Comparison of ENCODE assay signal across 25 mouse cellular contexts in genomic region chr2:45090529-45091297, GRCm38 (mm10). TPM values are rescaled to one million over a fixed set of nuclear protein-coding genes. Genes with fewer than 3 reads are reported as not detected.
A peak's percentile ranks its signal among the peaks of the same experiment; 100 is the strongest.
DNase-seq lines count a peak whose midpoint lies in the region; ATAC-seq and TF ChIP-seq lines count a peak whose summit lies in the region.
"Had no signal": no experiment of that assay in that cellular context is flagged by ENCODE, and none has a peak within 500 bp of the region (broad histone marks: within the 10 kb centered on the region; RNA-seq: fewer than 3 reads in every experiment).

No protein-coding gene starts in this region.

- H3K4me2 ChIP-seq in midbrain, embryonic 15.5 days = no peak overlapping the region
- no peak overlapping the region for H3K4me2 ChIP-seq in stomach, postnatal 0 days (replicated peaks; ENCODE audit: low read depth)
- no peak overlapping the region for H3K4me2 ChIP-seq in hindbrain, postnatal 0 days (ENCODE audit: low read depth, low read length)
- H3K4me2 ChIP-seq: embryonic facial prominence, embryonic 12.5 days; kidney, embryonic 15.5 days; limb, embryonic 15.5 days; neural tube, embryonic 12.5 days had no signal

- no peaks in the 10 kb centered on the region for H3K27me3 ChIP-seq in midbrain, embryonic 10.5 days (ENCODE audit: low read depth, poor library complexity, severe bottlenecking)
- no peaks in the 10 kb centered on the region for H3K27me3 ChIP-seq in midbrain, embryonic 15.5 days (replicated peaks)
- no peaks in the 10 kb centered on the region for H3K27me3 ChIP-seq in stomach, postnatal 0 days (ENCODE audit: control insufficient read depth, insufficient read depth, low read length)
- no peaks in the 10 kb centered on the region for H3K27me3 ChIP-seq in hindbrain, postnatal 0 days (ENCODE audit: insufficient read depth, low read length)
- H3K27me3 ChIP-seq: embryonic facial prominence, embryonic 12.5 days; kidney, embryonic 15.5 days; limb, embryonic 15.5 days; neural tube, embryonic 12.5 days had no signal

- ATAC-seq in midbrain, embryonic 15.5 days (replicated peaks) = no peak
- ATAC-seq in stomach, postnatal 0 days (ENCODE audit: low FRiP score, low TSS enrichment) = no peak
- no peak for ATAC-seq in hindbrain, postnatal 0 days
- ATAC-seq: forebrain, embryonic 14.5 days had no signal

- TF ChIP-seq CTCF in layer of hippocampus, adult 2 months (conservative IDR thresholded peaks at IDR 0.05) = no peak
- no peak for TF ChIP-seq CTCF in bone marrow macrophage, adult 2 months (IDR thresholded peaks at IDR 0.05; ENCODE audit: low read depth, low read length)
- TF ChIP-seq CTCF in stomach, postnatal 0 days (IDR thresholded peaks at IDR 0.05; ENCODE audit: low read depth) = no peak
- no peak for TF ChIP-seq CTCF in hindbrain, postnatal 0 days (IDR thresholded peaks at IDR 0.05; ENCODE audit: low read depth)

- peaks cover 95% of the 10 kb centered on the region for H3K4me1 ChIP-seq in midbrain, embryonic 10.5 days
- H3K4me1 ChIP-seq in midbrain, embryonic 15.5 days = peaks cover 38% of the 10 kb centered on the region
- H3K4me1 ChIP-seq in bone marrow macrophage, adult 2 months (ENCODE audit: control insufficient read depth, insufficient read depth, low read length) = peaks cover 60% of the 10 kb centered on the region
- H3K4me1 ChIP-seq in stomach, postnatal 0 days (replicated peaks; ENCODE audit: control insufficient read depth, insufficient read depth) = 0 out of 2 replicates have a peak, but pooled peaks cover 2% of the 10 kb centered on the region
- H3K4me1 ChIP-seq in hindbrain, postnatal 0 days (ENCODE audit: insufficient read depth, low read length) = peaks cover 8% of the 10 kb centered on the region; the same call in 1 of the 2 replicates

- no peak for TF ChIP-seq POLR2A in bone marrow macrophage, adult 2 months (IDR thresholded peaks at IDR 0.05; ENCODE audit: borderline replicate concordance, low read depth, low read length)

- no peak for TF ChIP-seq EP300 in stomach, postnatal 0 days (optimal IDR thresholded peaks at IDR 0.05)

- no peak overlapping the region for H3K4me3 ChIP-seq in layer of hippocampus, adult 2 months
- no peak overlapping the region for H3K4me3 ChIP-seq in midbrain, embryonic 10.5 days
- no peak overlapping the region for H3K4me3 ChIP-seq in midbrain, embryonic 15.5 days
- H3K4me3 ChIP-seq in bone marrow macrophage, adult 2 months (ENCODE audit: insufficient read depth, low read length) = no peak overlapping the region
- no peak overlapping the region for H3K4me3 ChIP-seq in stomach, postnatal 0 days (ENCODE audit: low read depth, low read length)
- H3K4me3 ChIP-seq in hindbrain, postnatal 0 days (ENCODE audit: low read length) = no peak overlapping the region
- H3K4me3 ChIP-seq: embryonic facial prominence, embryonic 12.5 days; kidney, embryonic 15.5 days; limb, embryonic 10.5 days; limb, embryonic 15.5 days; myocyte; neural tube, embryonic 12.5 days had no signal

- no peaks in the 10 kb centered on the region for H3K9me3 ChIP-seq in midbrain, embryonic 10.5 days (replicated peaks)
- H3K9me3 ChIP-seq in midbrain, embryonic 15.5 days = no peaks in the 10 kb centered on the region
- H3K9me3 ChIP-seq in stomach, postnatal 0 days (ENCODE audit: control insufficient read depth, low read length) = no peaks in the 10 kb centered on the region
- H3K9me3 ChIP-seq in hindbrain, postnatal 0 days (ENCODE audit: low read length) = no peaks in the 10 kb centered on the region
- H3K9me3 ChIP-seq: embryonic facial prominence, embryonic 12.5 days; kidney, embryonic 15.5 days; limb, embryonic 10.5 days; limb, embryonic 15.5 days; neural tube, embryonic 12.5 days had no signal

- 89% methylated on average over 8 of the region's 8 CpGs for WGBS in midbrain, embryonic 10.5 days
- 89% methylated on average over 8 of the region's 8 CpGs for WGBS in midbrain, embryonic 15.5 days
- 87% methylated on average over 8 of the region's 8 CpGs for WGBS in stomach, postnatal 0 days
- WGBS in hindbrain, postnatal 0 days = 87% methylated on average over 8 of the region's 8 CpGs

- no peak overlapping the region for H3K9ac ChIP-seq in midbrain, embryonic 15.5 days
- no peak overlapping the region for H3K9ac ChIP-seq in stomach, postnatal 0 days (ENCODE audit: low read length)
- no peak overlapping the region for H3K9ac ChIP-seq in hindbrain, postnatal 0 days (replicated peaks; ENCODE audit: low read length)
- H3K9ac ChIP-seq: embryonic facial prominence, embryonic 12.5 days; kidney, embryonic 15.5 days; limb, embryonic 15.5 days; neural tube, embryonic 12.5 days had no signal

- no peak for DNase-seq in layer of hippocampus, adult 2 months (ENCODE audit: low spot score in 2 of 2)
- DNase-seq in layer of hippocampus, postnatal 10 days (ENCODE audit: low spot score in 2 of 2) = no peak
- no peak for DNase-seq in midbrain, embryonic 10.5 days (ENCODE audit: low spot score)
- no peak for DNase-seq in stomach, postnatal 0 days (ENCODE audit: low spot score)
- DNase-seq in hindbrain, postnatal 0 days (ENCODE audit: low spot score) = no peak
- DNase-seq: adrenal gland, postnatal 10 days; B cell, adult 2 months; cerebellum, adult 11 months; cerebellum, adult 9-10 months; cerebellum, postnatal 36 days; embryo, embryonic 11 days; gastrocnemius, postnatal 25 days; heart, postnatal 14 days; kidney, adult 11 months; kidney, postnatal 25 days; lung, postnatal 36 days had no signal

- peaks cover 57% of the 10 kb centered on the region for H3K36me3 ChIP-seq in midbrain, embryonic 10.5 days
- H3K36me3 ChIP-seq in midbrain, embryonic 15.5 days (replicated peaks) = no peaks in the 10 kb centered on the region
- H3K36me3 ChIP-seq in stomach, postnatal 0 days (ENCODE audit: control insufficient read depth, insufficient read depth, low read length) = no peaks in the 10 kb centered on the region
- H3K36me3 ChIP-seq in hindbrain, postnatal 0 days (ENCODE audit: insufficient read depth, low read length) = no peaks in the 10 kb centered on the region
- H3K36me3 ChIP-seq: limb, embryonic 10.5 days; limb, embryonic 15.5 days had no signal

- peak overlapping the region; percentile 89 for H3K27ac ChIP-seq in layer of hippocampus, adult 2 months
- peak overlapping the region; percentile 78; the same call in 1 of the 2 replicates for H3K27ac ChIP-seq in midbrain, embryonic 10.5 days (replicated peaks)
- no peak overlapping the region for H3K27ac ChIP-seq in midbrain, embryonic 15.5 days
- H3K27ac ChIP-seq in bone marrow macrophage, adult 2 months (ENCODE audit: insufficient read depth, low read depth, low read length) = peak overlapping the region; percentile 2; the same call in 1 of the 2 replicates
- 0 out of 2 replicates have a peak overlapping the region, but pooled peaks have one; percentile 24 for H3K27ac ChIP-seq in stomach, postnatal 0 days (replicated peaks)
- H3K27ac ChIP-seq in hindbrain, postnatal 0 days = no peak overlapping the region
- H3K27ac ChIP-seq: embryonic facial prominence, embryonic 12.5 days; kidney, embryonic 15.5 days; limb, embryonic 10.5 days; limb, embryonic 15.5 days; neural tube, embryonic 12.5 days had no signal

RNA-seq across cellular contexts. Expression of gene Zeb2, which starts 26.5 kb away (rescaled TPM):
- 100 to 1,000 TPM; 430 to 443 TPM for total RNA-seq in layer of hippocampus, adult 2 months (2021)
- total RNA-seq in layer of hippocampus, postnatal 10 days (2021) = 100 to 1,000 TPM; 351 to 372 TPM
- 48.7 and 60.6 TPM in 2 replicates for polyA plus RNA-seq in midbrain, embryonic 10.5 days (2016; fragmentation: Nextera tagmentation; extraction: Ambion mirVana)
- polyA plus RNA-seq in midbrain, embryonic 15.5 days (2015; fragmentation: Nextera tagmentation; extraction: Ambion mirVana) = 30.8 and 31.5 TPM in 2 replicates
- 368 and 388 TPM in 2 replicates for polyA plus RNA-seq in bone marrow macrophage, adult 2 months (2012; ENCODE audit: insufficient read depth, insufficient read length, missing spikeins)
- 13.5 and 14.4 TPM in 2 replicates for polyA plus RNA-seq in stomach, postnatal 0 days (2015; fragmentation: Nextera tagmentation; extraction: Ambion mirVana)
- total RNA-seq in hindbrain, postnatal 0 days (2014; rRNA removed) = 47.7 and 52.0 TPM in 2 replicates
- polyA plus RNA-seq in hindbrain, postnatal 0 days (2015; fragmentation: Nextera tagmentation; extraction: Ambion mirVana) = 21.4 and 21.9 TPM in 2 replicates

Comparison
In these comparisons a context has a peak if more than half of its experiments do, and no peak if none do; other contexts are left out.
1. H3K27ac ChIP-seq: peak in layer of hippocampus, adult 2 months (single experiment), midbrain, embryonic 10.5 days (single experiment), bone marrow macrophage, adult 2 months (single experiment) and stomach, postnatal 0 days (single experiment); none in midbrain, embryonic 15.5 days (single experiment) and hindbrain, postnatal 0 days (single experiment).